Mouse (Mus musculus): ENCODE results near the gene Umodl1.

Gene Umodl1

GRCm38 (mm10) chr17:31000897-31001296, 46.5 kb downstream of the Umodl1 start:
- DNase-seq (ENCODE audit: low spot score): no peak

- DNase-seq (ENCODE audit: low spot score): no peak
Measured at GRCm38 (mm10) chr17:31002613-31003012, 48.2 kb downstream of the Umodl1 start.

GRCm38 (mm10) chr17:31005284-31005683, 50.8 kb downstream of the Umodl1 start:
- no peak for DNase-seq (ENCODE audit: low spot score)

GRCm38 (mm10) chr17:31007357-31007756, 52.9 kb downstream of the Umodl1 start:
- DNase-seq (ENCODE audit: low spot score): no peak

- no peak for DNase-seq (ENCODE audit: low spot score)
Measured at GRCm38 (mm10) chr17:31008416-31008815, 54.0 kb downstream of the Umodl1 start.

- DNase-seq (ENCODE audit: low spot score): peak; percentile 37
Measured at GRCm38 (mm10) chr17:31011551-31012394, 57.3 kb downstream of the Umodl1 start.

- DNase-seq (ENCODE audit: low spot score): peak; percentile 37
Measured at GRCm38 (mm10) chr17:31018267-31018666, 63.8 kb downstream of the Umodl1 start.

GRCm38 (mm10) chr17:31019505-31019904, 65.1 kb downstream of the Umodl1 start:
- peak; percentile 44 for DNase-seq (ENCODE audit: low spot score)

GRCm38 (mm10) chr17:31020078-31020477, 65.6 kb downstream of the Umodl1 start:
- no peak for DNase-seq (ENCODE audit: low spot score)

- no peak for DNase-seq (ENCODE audit: low spot score)
Measured at GRCm38 (mm10) chr17:31021276-31021675, 66.8 kb downstream of the Umodl1 start.

- DNase-seq (ENCODE audit: low spot score): no peak
Measured at GRCm38 (mm10) chr17:31024125-31024781, 69.8 kb downstream of the Umodl1 start.

GRCm38 (mm10) chr17:31024782-31025125, 70.3 kb downstream of the Umodl1 start:
- DNase-seq (ENCODE audit: low spot score): no peak

- no peak for DNase-seq (ENCODE audit: low spot score)
Measured at GRCm38 (mm10) chr17:31026986-31027385, 72.5 kb downstream of the Umodl1 start.

- no peak for DNase-seq (ENCODE audit: low spot score)
Measured at GRCm38 (mm10) chr17:31027723-31028122, 73.3 kb downstream of the Umodl1 start.

GRCm38 (mm10) chr17:31028821-31029370, 74.5 kb downstream of the Umodl1 start:
- DNase-seq (ENCODE audit: low spot score): no peak

GRCm38 (mm10) chr17:31029407-31029806, 75.0 kb downstream of the Umodl1 start:
- DNase-seq (ENCODE audit: low spot score): no peak

- DNase-seq (ENCODE audit: low spot score): no peak
Measured at GRCm38 (mm10) chr17:31032341-31032740, 77.9 kb downstream of the Umodl1 start.

GRCm38 (mm10) chr17:31033251-31033650, 78.8 kb downstream of the Umodl1 start:
- DNase-seq (ENCODE audit: low spot score): no peak

- peak; percentile 11 for DNase-seq (ENCODE audit: low spot score)
Measured at GRCm38 (mm10) chr17:31034165-31034564, 79.7 kb downstream of the Umodl1 start.

GRCm38 (mm10) chr17:31034674-31035356, 80.4 kb downstream of the Umodl1 start:
- DNase-seq (ENCODE audit: low spot score): no peak

GRCm38 (mm10) chr17:31036168-31036876, 81.9 kb downstream of the Umodl1 start:
- no peak for DNase-seq (ENCODE audit: low spot score)

- no peak for DNase-seq (ENCODE audit: low spot score)
Measured at GRCm38 (mm10) chr17:31037331-31037730, 82.9 kb downstream of the Umodl1 start.
